11 mouse cellular contexts compared by ENCODE assay signal in the genomic region with DNA sequence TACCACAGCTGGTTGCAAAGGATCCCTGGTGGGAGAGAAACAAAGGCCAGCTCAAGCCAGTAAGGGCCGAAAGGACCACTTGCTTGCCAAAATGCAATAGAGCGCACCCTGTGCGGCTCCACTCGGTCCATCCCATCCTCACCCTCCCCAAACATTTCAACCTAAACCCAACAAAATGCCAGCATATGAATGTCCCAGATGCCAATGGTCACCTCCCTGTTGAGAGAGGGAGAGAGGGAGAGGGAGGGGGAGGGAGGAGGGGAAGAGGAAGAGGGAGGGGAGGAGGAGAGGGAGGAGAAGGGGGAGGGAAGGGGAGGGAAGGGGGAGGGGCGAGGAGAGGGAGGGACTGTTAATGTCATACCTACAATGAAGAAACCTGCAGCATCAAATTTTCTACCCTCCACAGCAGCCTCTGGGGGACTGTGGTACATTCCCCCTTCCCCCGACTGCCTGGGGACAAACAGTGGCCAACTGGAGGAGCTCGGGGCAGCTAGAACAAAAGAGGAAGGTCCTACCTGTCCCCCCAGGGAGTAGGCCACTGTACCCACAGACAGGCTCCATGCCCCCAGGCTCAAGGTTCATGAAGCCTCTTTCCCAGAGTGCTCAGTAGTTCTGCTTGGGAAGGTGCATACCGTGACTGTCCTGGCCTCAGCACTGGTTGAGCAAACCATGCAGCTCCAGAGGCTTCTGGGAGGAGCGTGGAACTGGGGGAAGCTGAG. TPM values are rescaled to one million over a fixed set of nuclear protein-coding genes. Genes with fewer than 3 reads are reported as not detected.
DNase-seq lines count a peak whose midpoint lies in the region; ATAC-seq lines count a peak whose summit lies in the region.
"Had no signal": no experiment of that assay in that cellular context is flagged by ENCODE, and none has a peak within 500 bp of the region (broad histone marks: within the 10 kb centered on the region; RNA-seq: fewer than 3 reads in every experiment).

No protein-coding gene starts in this region.

- H3K4me2 ChIP-seq in midbrain, embryonic 11.5 days = no peak overlapping the region
- no peak overlapping the region for H3K4me2 ChIP-seq in midbrain, embryonic 14.5 days (ENCODE audit: low read length)
- H3K4me2 ChIP-seq in stomach, embryonic 16.5 days (ENCODE audit: low read depth, low read length) = peak overlapping the region; percentile 10; the same call in 1 of the 2 replicates

- H3K27ac ChIP-seq in midbrain, embryonic 11.5 days (ENCODE audit: low read depth, low read length) = no peak overlapping the region
- no peak overlapping the region for H3K27ac ChIP-seq in midbrain, embryonic 14.5 days (replicated peaks; ENCODE audit: low read depth, low read length)
- H3K27ac ChIP-seq in stomach, embryonic 16.5 days (ENCODE audit: low read length) = peak overlapping the region; percentile 73

- intact Hi-C loops in heart, postnatal 25 days (cut with DNase I) = no loop called here

- no peaks in the 10 kb centered on the region for H3K9me3 ChIP-seq in midbrain, embryonic 11.5 days (ENCODE audit: control insufficient read depth, low read length)
- H3K9me3 ChIP-seq in midbrain, embryonic 14.5 days (ENCODE audit: control insufficient read depth, low read length) = no peaks in the 10 kb centered on the region
- H3K9me3 ChIP-seq in stomach, embryonic 16.5 days (replicated peaks; ENCODE audit: control insufficient read depth, low read length) = no peaks in the 10 kb centered on the region

- no peaks in the 10 kb centered on the region for H3K36me3 ChIP-seq in midbrain, embryonic 11.5 days (ENCODE audit: control insufficient read depth, insufficient read depth, low read length)
- no peaks in the 10 kb centered on the region for H3K36me3 ChIP-seq in midbrain, embryonic 14.5 days (ENCODE audit: control insufficient read depth, insufficient read depth, low read length)
- no peaks in the 10 kb centered on the region for H3K36me3 ChIP-seq in stomach, embryonic 16.5 days (ENCODE audit: control insufficient read depth, insufficient read depth, low read length)

- no peaks in the 10 kb centered on the region for H3K4me1 ChIP-seq in midbrain, embryonic 11.5 days (ENCODE audit: control insufficient read depth, insufficient read depth, low read length)
- peaks cover 24% of the 10 kb centered on the region for H3K4me1 ChIP-seq in midbrain, embryonic 14.5 days (ENCODE audit: control insufficient read depth, insufficient read depth, low read length)
- H3K4me1 ChIP-seq in stomach, embryonic 16.5 days (ENCODE audit: control insufficient read depth, insufficient read depth, low read length) = peaks cover 48% of the 10 kb centered on the region

- no peaks in the 10 kb centered on the region for H3K27me3 ChIP-seq in midbrain, embryonic 11.5 days (ENCODE audit: control insufficient read depth, insufficient read depth, low read length)
- no peaks in the 10 kb centered on the region for H3K27me3 ChIP-seq in midbrain, embryonic 14.5 days (ENCODE audit: control insufficient read depth, insufficient read depth, low read length)
- H3K27me3 ChIP-seq in stomach, embryonic 16.5 days (ENCODE audit: control insufficient read depth, insufficient read depth, low read length) = no peaks in the 10 kb centered on the region

- whole genome bisulfite sequencing in midbrain, embryonic 11.5 days = 48% methylated on average over 9 of the region's 9 CpGs
- 48% methylated on average over 9 of the region's 9 CpGs for WGBS in midbrain, embryonic 14.5 days
- WGBS in stomach, embryonic 16.5 days = 51% methylated on average over 9 of the region's 9 CpGs

- DNase-seq in heart, adult 11 months = peak; percentile 95
- DNase-seq in heart, postnatal 25 days (ENCODE audit: low spot score) = no peak
- peak; percentile 68 for DNase-seq in midbrain, embryonic 11.5 days (ENCODE audit: low spot score, missing footprints)
- no peak for DNase-seq in midbrain, embryonic 14.5 days
- DNase-seq in kidney, postnatal 10 days = peak; percentile 51
- no peak for DNase-seq in spleen, postnatal 10 days (ENCODE audit: low spot score in 2 of 2)
- no peak for DNase-seq in adrenal gland, adult 8-10 months
- DNase-seq: spleen, adult 18-20 months had no signal

- no peak overlapping the region for H3K4me3 ChIP-seq in midbrain, embryonic 11.5 days (ENCODE audit: low read depth, low read length)
- H3K4me3 ChIP-seq in midbrain, embryonic 14.5 days (replicated peaks; ENCODE audit: low read depth, low read length) = no peak overlapping the region
- no peak overlapping the region for H3K4me3 ChIP-seq in stomach, embryonic 16.5 days (replicated peaks; ENCODE audit: low read length)

- no peak for ATAC-seq in midbrain, embryonic 11.5 days (ENCODE audit: low FRiP score)
- no peak for ATAC-seq in midbrain, embryonic 14.5 days (ENCODE audit: low FRiP score, low TSS enrichment)
- ATAC-seq in stomach, embryonic 16.5 days (ENCODE audit: insufficient read depth, low FRiP score) = peak; percentile 6; the same call in 1 of the 2 replicates
- ATAC-seq: CD4-positive, CD25-positive, alpha-beta regulatory T cell, adult 4 months had no signal

- H3K9ac ChIP-seq in midbrain, embryonic 11.5 days (ENCODE audit: low read length) = no peak overlapping the region
- H3K9ac ChIP-seq in midbrain, embryonic 14.5 days (replicated peaks; ENCODE audit: low read length) = no peak overlapping the region
- H3K9ac ChIP-seq in stomach, embryonic 16.5 days (ENCODE audit: low read length) = no peak overlapping the region

RNA-seq across cellular contexts. Expression of a gene that starts 11.7 kb away (rescaled TPM):
- 1 to 10 TPM in 1 of 2 experiments, under 1 TPM in 1; 0.34 to 1.5 TPM for total RNA-seq in heart, postnatal 25 days (2021)
- polyA plus RNA-seq in midbrain, embryonic 11.5 days (2014; fragmentation: Nextera tagmentation; extraction: Ambion mirVana) = 5.0 and 6.2 TPM in 2 replicates
- polyA plus RNA-seq in midbrain, embryonic 14.5 days (2014; fragmentation: Nextera tagmentation; extraction: Ambion mirVana) = 0.27 and 0.57 TPM in 2 replicates
- polyA plus RNA-seq in stomach, embryonic 16.5 days (2015; fragmentation: Nextera tagmentation; extraction: Ambion mirVana) = 4.1 and 6.0 TPM in 2 replicates
- total RNA-seq in adrenal gland, adult 8-10 months (2022) = 1 to 10 TPM; 1.1 to 2.3 (median 1.7) TPM

RNA-seq across cellular contexts. Expression of a gene that starts 36.0 kb away (rescaled TPM):
- total RNA-seq in heart, postnatal 25 days (2021) = 100 to 1,000 TPM; 424 to 455 TPM
- polyA plus RNA-seq in midbrain, embryonic 11.5 days (2014; fragmentation: Nextera tagmentation; extraction: Ambion mirVana) = 256 and 276 TPM in 2 replicates
- 316 and 322 TPM in 2 replicates for polyA plus RNA-seq in midbrain, embryonic 14.5 days (2014; fragmentation: Nextera tagmentation; extraction: Ambion mirVana)
- polyA plus RNA-seq in stomach, embryonic 16.5 days (2015; fragmentation: Nextera tagmentation; extraction: Ambion mirVana) = 638 and 686 TPM in 2 replicates
- 100 to 1,000 TPM; 689 to 780 (median 728) TPM for total RNA-seq in adrenal gland, adult 8-10 months (2022)

RNA-seq across cellular contexts. Expression of a gene that starts 47.5 kb away (rescaled TPM):
- not detected for total RNA-seq in heart, postnatal 25 days (2021)
- 0.38 and 0.65 TPM in 2 replicates for polyA plus RNA-seq in midbrain, embryonic 11.5 days (2014; fragmentation: Nextera tagmentation; extraction: Ambion mirVana)
- 0.47 and 0.61 TPM in 2 replicates for polyA plus RNA-seq in midbrain, embryonic 14.5 days (2014; fragmentation: Nextera tagmentation; extraction: Ambion mirVana)
- polyA plus RNA-seq in stomach, embryonic 16.5 days (2015; fragmentation: Nextera tagmentation; extraction: Ambion mirVana) = 6.2 and 6.7 TPM in 2 replicates
- total RNA-seq in adrenal gland, adult 8-10 months (2022) = 1 to 10 TPM in 1 of 4 experiments, under 1 TPM in 1, not detected in 2; 0.75 to 2.0 TPM
- total RNA-seq: gastrocnemius, adult 18-20 months had no signal

RNA-seq across cellular contexts. Expression of a gene that starts 52.5 kb away (rescaled TPM):
- total RNA-seq in heart, postnatal 25 days (2021) = 10 to 100 TPM; 13.8 to 19.6 TPM
- 61.1 and 63.8 TPM in 2 replicates for polyA plus RNA-seq in midbrain, embryonic 11.5 days (2014; fragmentation: Nextera tagmentation; extraction: Ambion mirVana)
- 70.4 and 102 TPM in 2 replicates for polyA plus RNA-seq in midbrain, embryonic 14.5 days (2014; fragmentation: Nextera tagmentation; extraction: Ambion mirVana)
- 75.8 and 84.7 TPM in 2 replicates for polyA plus RNA-seq in stomach, embryonic 16.5 days (2015; fragmentation: Nextera tagmentation; extraction: Ambion mirVana)
- total RNA-seq in adrenal gland, adult 8-10 months (2022) = 10 to 100 TPM; 26.5 to 36.9 (median 33.5) TPM

Comparison
In these comparisons a context has a peak if more than half of its experiments do, and no peak if none do; other contexts are left out.
1. DNase-seq: peak in heart, adult 11 months (single experiment), midbrain, embryonic 11.5 days (single experiment) and kidney, postnatal 10 days (single experiment); none in heart, postnatal 25 days (single experiment), midbrain, embryonic 14.5 days (single experiment), spleen, postnatal 10 days (0 of 2) and adrenal gland, adult 8-10 months (single experiment).